Mouse (Mus musculus): ENCODE results near the gene Tnfrsf8. TPM values are rescaled to one million over a fixed set of nuclear protein-coding genes. Genes with fewer than 3 reads are reported as not detected.

The Tnfrsf8 gene
- polyA plus RNA-seq, 1 experiment from 2014 or later: 0.58 TPM

DNA sequence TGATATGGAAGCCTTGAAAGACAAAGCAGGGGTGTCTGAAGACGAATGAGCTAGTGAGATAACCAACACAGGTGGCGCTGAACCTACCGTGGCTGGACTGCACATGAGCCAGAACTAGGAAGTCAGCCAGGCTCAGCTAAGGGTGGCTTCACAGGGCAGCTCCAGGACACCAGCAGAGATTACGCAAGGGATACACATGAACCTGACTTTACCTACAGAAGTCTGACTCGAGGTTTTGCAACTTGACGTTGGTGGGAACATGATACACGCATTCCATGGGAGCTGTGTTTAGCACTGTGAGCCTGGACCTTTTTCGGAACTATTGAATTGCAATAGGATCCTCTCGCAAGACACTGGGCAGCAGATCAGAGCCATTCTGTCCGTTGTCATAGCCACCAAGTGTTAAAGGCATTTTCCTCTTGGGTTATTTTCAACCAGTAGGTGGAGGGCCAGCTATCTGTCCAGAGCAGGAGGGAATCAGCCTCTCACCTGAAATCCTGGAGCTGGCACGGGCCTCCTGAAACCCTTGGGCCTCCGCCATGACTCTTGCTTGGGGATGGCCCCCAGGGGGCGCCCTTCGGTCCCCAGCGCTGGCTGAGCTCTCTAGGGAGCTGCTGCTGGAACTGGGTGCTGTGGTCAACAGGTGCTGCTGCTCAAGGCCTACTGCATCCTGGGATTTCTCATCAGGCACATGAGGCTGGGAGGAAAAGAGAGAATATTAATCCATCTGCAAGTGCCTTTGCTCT, 95.6 kb downstream of the Tnfrsf8 start:
- no peak overlapping the region for H3K9ac ChIP-seq
- H3K9me3 ChIP-seq: no peaks in the 10 kb centered on the region
- H3K4me1 ChIP-seq (replicated peaks): peaks cover 7% of the 10 kb centered on the region
- no peak overlapping the region for H3K27ac ChIP-seq (replicated peaks)
- H3K36me3 ChIP-seq: no peaks in the 10 kb centered on the region
- 69% methylated on average over 15 of the region's 15 CpGs for WGBS
- no peak for ATAC-seq (ENCODE audit: low FRiP score, low read depth)
- H3K27me3 ChIP-seq: no peaks in the 10 kb centered on the region
- no peak overlapping the region for H3K4me2 ChIP-seq
- no peak overlapping the region for H3K4me3 ChIP-seq

DNA sequence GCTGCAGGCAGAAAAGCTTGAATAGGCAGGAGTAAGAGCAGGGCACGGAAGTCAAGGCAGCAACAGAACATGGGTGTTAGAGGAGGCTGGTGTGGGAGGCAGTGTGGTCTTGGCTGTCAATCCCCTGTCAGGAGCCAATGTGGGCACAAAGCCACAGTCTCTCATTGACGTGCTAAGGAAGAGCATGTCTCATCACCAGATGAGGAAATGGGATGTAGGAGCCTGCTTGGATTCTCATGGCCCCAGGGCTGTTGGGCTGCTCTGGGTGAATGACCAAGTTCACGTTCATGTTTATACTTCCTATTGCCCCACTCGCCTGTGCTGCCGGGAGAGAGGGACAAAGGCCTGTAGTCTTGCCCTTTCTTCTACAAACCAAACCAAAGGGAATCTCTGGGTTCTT, 97.1 kb downstream of the Tnfrsf8 start:
- Histone ChIP-seq H3K27ac (replicated peaks) (no peak overlapping the region), H3K4me1 (replicated peaks) (peaks cover 11% of the 10 kb centered on the region), H3K27me3 (no peaks in the 10 kb centered on the region), H3K4me3 (no peak overlapping the region), H3K36me3 (no peaks in the 10 kb centered on the region), H3K4me2 (no peak overlapping the region), H3K9me3 (no peaks in the 10 kb centered on the region), H3K9ac (no peak overlapping the region)
- ATAC-seq (ENCODE audit: low FRiP score, low read depth): no peak
- WGBS: 72% methylated on average over 5 of the region's 5 CpGs

Other genes starting within 250 kb of the Tnfrsf8 start
- gene Vps13d, start 120.2 kb downstream of the Tnfrsf8 start, polyA plus RNA-seq (2015; fragmentation: Nextera tagmentation; extraction: Ambion mirVana): 10.2 and 11.2 TPM in 2 replicates
- gene Tnfrsf1b, start 68.3 kb downstream of the Tnfrsf8 start, polyA plus RNA-seq (2015; fragmentation: Nextera tagmentation; extraction: Ambion mirVana): 3.8 and 5.1 TPM in 2 replicates
- gene Zfp990, start 195.6 kb upstream of the Tnfrsf8 start, polyA plus RNA-seq (2015; fragmentation: Nextera tagmentation; extraction: Ambion mirVana): 0.05 TPM in 1 of 2 replicates, not detected in the other